Mouse (Mus musculus): ENCODE results near the gene Mapk7.

DNA sequence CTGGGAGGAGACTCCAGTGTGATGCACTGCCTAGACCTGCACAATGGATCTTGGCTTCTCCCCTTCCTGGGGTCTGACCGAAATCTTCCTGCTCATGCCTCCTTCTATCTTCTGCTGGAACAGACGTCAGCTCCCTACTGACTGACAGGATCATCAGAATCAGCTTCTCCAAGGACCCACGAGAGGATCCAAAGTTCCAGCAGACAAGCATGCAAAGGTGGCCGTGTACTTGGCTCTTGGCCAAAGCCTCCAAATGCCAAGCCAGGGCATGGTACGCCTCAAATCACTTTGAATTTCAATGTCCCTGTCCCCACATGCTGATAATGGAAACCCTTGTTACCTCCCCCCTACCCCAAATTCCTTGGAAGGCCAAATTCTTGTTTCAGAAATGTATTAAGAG lies 46.2 kb downstream of the Mapk7 start:
- TF ChIP-seq CTCF (conservative IDR thresholded peaks at IDR 0.05; ENCODE audit: low read length) (no peak), NANOG (IDR thresholded peaks at IDR 0.05; ENCODE audit: borderline replicate concordance, low read length) (no peak), POU5F1 (IDR thresholded peaks at IDR 0.05; ENCODE audit: borderline replicate concordance, low read length) (no peak)
